ENCODE assay signal across 23 mouse cellular contexts in genomic region chr12:73514722-73515121, GRCm38 (mm10).
"Had no signal": no experiment of that assay in that cellular context is flagged by ENCODE, and none has a peak within 500 bp of the region (broad histone marks: within the 10 kb centered on the region; RNA-seq: fewer than 3 reads in every experiment).

No protein-coding gene starts in this region.

- H3K27ac ChIP-seq: kidney, postnatal 0 days; layer of hippocampus, adult 2 months; limb, embryonic 12.5 days; limb, embryonic 15.5 days; liver, embryonic 14.5 days; midbrain, embryonic 10.5 days; midbrain, embryonic 13.5 days; stomach, embryonic 15.5 days had no signal

- H3K36me3 ChIP-seq: limb, embryonic 12.5 days; limb, embryonic 15.5 days; midbrain, embryonic 10.5 days; midbrain, embryonic 13.5 days; stomach, embryonic 15.5 days had no signal

- H3K9ac ChIP-seq: limb, embryonic 12.5 days; limb, embryonic 15.5 days; liver, embryonic 14.5 days; liver, postnatal 0 days; lung, embryonic 14.5 days; midbrain, embryonic 13.5 days; stomach, embryonic 15.5 days had no signal

- DNase-seq: kidney, adult 2 months; kidney, postnatal 25 days; layer of hippocampus, adult 9-11 months; liver, postnatal 0 days; lung, embryonic 14.5 days; lung, postnatal 36 days; right cerebral cortex, adult 18-20 months; right cerebral cortex, postnatal 14 days; right cerebral cortex, postnatal 4 days; spleen, adult 18-20 months; thymus, postnatal 25 days had no signal

- ATAC-seq: liver, postnatal 0 days; lung, postnatal 0 days; midbrain, embryonic 13.5 days; midbrain, embryonic 16.5 days had no signal

- H3K4me2 ChIP-seq: limb, embryonic 12.5 days; limb, embryonic 15.5 days; liver, embryonic 11.5 days; lung, embryonic 14.5 days; midbrain, embryonic 13.5 days; stomach, embryonic 15.5 days had no signal

- H3K9me3 ChIP-seq: limb, embryonic 12.5 days; limb, embryonic 15.5 days; midbrain, embryonic 10.5 days; midbrain, embryonic 13.5 days; stomach, embryonic 15.5 days had no signal

- H3K4me3 ChIP-seq: layer of hippocampus, adult 2 months; limb, embryonic 12.5 days; limb, embryonic 15.5 days; megakaryocyte, embryonic 14.5 days; midbrain, embryonic 10.5 days; midbrain, embryonic 13.5 days; stomach, embryonic 15.5 days had no signal

- H3K4me1 ChIP-seq: midbrain, embryonic 10.5 days; midbrain, embryonic 13.5 days; stomach, embryonic 15.5 days had no signal
